Mouse (Mus musculus) myocyte (in vitro differentiated cells): Measurements from ENCODE around the gene Cyp27b1. TPM values are rescaled to one million over a fixed set of nuclear protein-coding genes. Genes with fewer than 3 reads are reported as not detected.

Source experiments
- H3K27me3 ChIP-seq: one replicate; pipeline ENCODE4 v1.6.1; 2011; ENCODE audit not compliant: control insufficient read depth, insufficient read depth, insufficient read length
- H3K36me3 ChIP-seq: one replicate; pipeline ENCODE4 v1.6.1; 2011; ENCODE audit not compliant: control insufficient read depth, insufficient read depth
- H3K4me2 ChIP-seq: one replicate; pipeline ENCODE4 v1.6.1; 2011; ENCODE audit warnings: low read depth, control low read depth
- H3K4me3 ChIP-seq: one replicate; pipeline ENCODE4 v1.5.1; 2011; ENCODE audit warnings: mild to moderate bottlenecking, control low read depth, moderate library complexity
- H3K79me2 ChIP-seq: one replicate; pipeline ENCODE4 v1.6.1; 2011; ENCODE audit not compliant: control insufficient read depth, insufficient read depth
- H3ac ChIP-seq: one replicate; pipeline ENCODE4 v1.6.1; 2011; ENCODE audit not compliant: control insufficient read depth, insufficient read length
- CEBPB ChIP-seq: IDR thresholded peaks from 2 replicates; pipeline ENCODE4 v1.6.1; 2011; ENCODE audit warnings: mild to moderate bottlenecking, moderate library complexity; ENCODE audit not compliant: poor library complexity, insufficient read depth, severe bottlenecking
- E2F4 ChIP-seq: IDR thresholded peaks from one replicate; pipeline ENCODE4 v1.6.1; 2011; ENCODE audit warnings: mild to moderate bottlenecking, control low read depth, moderate library complexity; ENCODE audit not compliant: insufficient read depth
- MAX ChIP-seq: IDR thresholded peaks from one replicate; pipeline ENCODE4 v1.6.1; 2011; ENCODE audit warnings: low read depth, mild to moderate bottlenecking, control low read depth
- MYOD1 ChIP-seq, 3 experiments: IDR thresholded peaks; one replicate each; pipeline ENCODE4 v1.6.1; 2011; ENCODE audit warnings: control low read depth in 2 of 3, low read depth in 2 of 3, mild to moderate bottlenecking in 2 of 3, moderate library complexity in 1 of 3; ENCODE audit not compliant: insufficient read length in 2 of 3, control insufficient read depth in 1 of 3
- MYOG ChIP-seq, 3 experiments: IDR thresholded peaks; one replicate each; pipeline ENCODE4 v1.6.1; 2011; ENCODE audit warnings: control low read depth in 2 of 3, low read depth in 2 of 3, mild to moderate bottlenecking in 2 of 3; ENCODE audit not compliant: insufficient read length in 2 of 3, control insufficient read depth in 1 of 3, insufficient read depth in 1 of 3
- POLR2A ChIP-seq: IDR thresholded peaks from one replicate; pipeline ENCODE4 v1.6.1; 2011; ENCODE audit warnings: low read depth, mild to moderate bottlenecking, control low read depth, moderate library complexity; ENCODE audit not compliant: insufficient read length
- POLR2AphosphoS2 ChIP-seq: IDR thresholded peaks from one replicate; pipeline ENCODE4 v1.6.1; 2011; ENCODE audit warnings: low read depth, control low read depth; ENCODE audit not compliant: insufficient read length
- REST ChIP-seq: IDR thresholded peaks from one replicate; pipeline ENCODE4 v1.6.1; 2011; ENCODE audit warnings: mild to moderate bottlenecking, control low read depth, moderate library complexity; ENCODE audit not compliant: insufficient read depth, insufficient read length
- SRF ChIP-seq: IDR thresholded peaks from one replicate; pipeline ENCODE4 v1.6.1; 2011; ENCODE audit warnings: low read depth; ENCODE audit not compliant: control insufficient read depth, insufficient read length
- TCF12 ChIP-seq: IDR thresholded peaks from one replicate; pipeline ENCODE4 v1.6.1; 2011; ENCODE audit warnings: mild to moderate bottlenecking, control low read depth; ENCODE audit not compliant: poor library complexity, insufficient read depth, severe bottlenecking
- TCF3 ChIP-seq: IDR thresholded peaks from one replicate; pipeline ENCODE4 v1.6.1; 2011; ENCODE audit warnings: low read depth, control low read depth; ENCODE audit not compliant: insufficient read length
- USF1 ChIP-seq: IDR thresholded peaks from one replicate; pipeline ENCODE4 v1.6.1; 2011; ENCODE audit warnings: low read depth, mild to moderate bottlenecking, control low read depth, moderate library complexity
- polyA plus RNA-seq: library from polyadenylated mRNA; unstranded; fragments of >200 nt; fragmentation: generic; extraction: Trizol; gene quantifications from one replicate; pipeline ENCODE4 v1.2.1, GENCODE M21; 2012; ENCODE audit warnings: missing spikeins

The Cyp27b1 gene
- polyA plus RNA-seq, 1 experiment: 0.56 TPM

GRCm38 (mm10) chr10:127040569-127041214, 7.4 kb upstream of the Cyp27b1 start:
- Histone ChIP-seq H3K4me2 (peak overlapping the region; percentile 97), H3K27me3 (no peaks in the 10 kb centered on the region), H3K4me3 (peak overlapping the region; percentile 92), H3ac (peak overlapping the region; percentile 36), H3K79me2 (peaks cover 4% of the 10 kb centered on the region), H3K36me3 (no peaks in the 10 kb centered on the region)
- no peak for TF ChIP-seq REST
- TF ChIP-seq MYOG (IDR thresholded peaks at IDR 0.05; ENCODE audit: control insufficient read depth in 1 of 3, insufficient read depth in 1 of 3, insufficient read length in 2 of 3, low read depth in 2 of 3): no peak
- no peak for TF ChIP-seq MYOD1 (IDR thresholded peaks at IDR 0.05; ENCODE audit: control insufficient read depth in 1 of 3, insufficient read length in 2 of 3, low read depth in 2 of 3)
- no peak for TF ChIP-seq USF1
- no peak for TF ChIP-seq MAX
- no peak for TF ChIP-seq E2F4
- TF ChIP-seq TCF3: no peak
- no peak for TF ChIP-seq POLR2AphosphoS2
- TF ChIP-seq TCF12: no peak
- no peak for TF ChIP-seq CEBPB
- TF ChIP-seq POLR2A: no peak
- no peak for TF ChIP-seq SRF

- Histone ChIP-seq H3K79me2 (peaks cover 4% of the 10 kb centered on the region), H3ac (peak within 1 kb of the TSS; percentile 36), H3K4me2 (peak within 1 kb of the TSS; percentile 97), H3K4me3 (peak within 1 kb of the TSS; percentile 92), H3K27me3 (no peaks in the 10 kb centered on the region), H3K36me3 (no peaks in the 10 kb centered on the region)
- no peak for TF ChIP-seq TCF12
- TF ChIP-seq POLR2A: no peak
- TF ChIP-seq MYOG (IDR thresholded peaks at IDR 0.05; ENCODE audit: control insufficient read depth in 1 of 3, insufficient read depth in 1 of 3, insufficient read length in 2 of 3, low read depth in 2 of 3): no peak
- no peak for TF ChIP-seq TCF3
Measured at GRCm38 (mm10) chr10:127041274-127041766, 6.7 kb upstream of the Cyp27b1 start, which contains the start of the genes Mettl1 and Eef1akmt3. Gene Mettl1, plus strand, starts transcription at chr10:127041414. Gene Eef1akmt3, minus strand, starts transcription at chr10:127041513.

- TF ChIP-seq CEBPB (no peak), POLR2A (peak; percentile 54), MYOD1 (IDR thresholded peaks at IDR 0.05; ENCODE audit: control insufficient read depth in 1 of 3, insufficient read length in 2 of 3, low read depth in 2 of 3) (no peak), SRF (peak; percentile 31), POLR2AphosphoS2 (peak; percentile 52), MYOG (IDR thresholded peaks at IDR 0.05; ENCODE audit: control insufficient read depth in 1 of 3, insufficient read depth in 1 of 3, insufficient read length in 2 of 3, low read depth in 2 of 3) (no peak), E2F4 (no peak), REST (no peak), TCF12 (no peak), USF1 (peak; percentile 45), MAX (peak; percentile 68), TCF3 (no peak)
- peak overlapping the region; percentile 92 for H3K4me3 ChIP-seq
- peak overlapping the region; percentile 97 for H3K4me2 ChIP-seq
- H3K36me3 ChIP-seq: no peaks in the 10 kb centered on the region
- no peaks in the 10 kb centered on the region for H3K27me3 ChIP-seq
- H3ac ChIP-seq: peak overlapping the region; percentile 36
- peaks cover 4% of the 10 kb centered on the region for H3K79me2 ChIP-seq
Measured at GRCm38 (mm10) chr10:127041774-127042338, 6.2 kb upstream of the Cyp27b1 start.

GRCm38 (mm10) chr10:127042468-127043115, 5.5 kb upstream of the Cyp27b1 start:
- TF ChIP-seq TCF12: no peak
- no peak for TF ChIP-seq POLR2A
- no peak for TF ChIP-seq E2F4
- no peak for TF ChIP-seq CEBPB
- no peak for TF ChIP-seq POLR2AphosphoS2
- no peak for TF ChIP-seq TCF3
- TF ChIP-seq MYOG (IDR thresholded peaks at IDR 0.05; ENCODE audit: control insufficient read depth in 1 of 3, insufficient read depth in 1 of 3, insufficient read length in 2 of 3, low read depth in 2 of 3): no peak
- TF ChIP-seq REST: no peak
- TF ChIP-seq MAX: no peak
- no peak for TF ChIP-seq USF1
- no peak for TF ChIP-seq MYOD1 (IDR thresholded peaks at IDR 0.05; ENCODE audit: control insufficient read depth in 1 of 3, insufficient read length in 2 of 3, low read depth in 2 of 3)
- no peak for TF ChIP-seq SRF
- H3K4me2 ChIP-seq: peak overlapping the region; percentile 65
- H3K79me2 ChIP-seq: peaks cover 4% of the 10 kb centered on the region
- no peaks in the 10 kb centered on the region for H3K27me3 ChIP-seq
- H3ac ChIP-seq: peak overlapping the region; percentile 36
- H3K36me3 ChIP-seq: no peaks in the 10 kb centered on the region
- H3K4me3 ChIP-seq: peak overlapping the region; percentile 92
